Mouse (Mus musculus) liver, adult 2 months (tissue): ENCODE results near the gene Selenof.

Experiments
- CTCF ChIP-seq: fragments of 200-500 bp; IDR thresholded peaks from 2 replicates; pipeline ENCODE4 v1.5.1; 2011; ENCODE audit warnings: low read depth, low read length, control low read depth
- POLR2A ChIP-seq: fragments of 200-500 bp; IDR thresholded peaks from 2 replicates; pipeline ENCODE4 v1.6.1; 2011; ENCODE audit warnings: low read length, control low read depth; ENCODE audit not compliant: insufficient read depth; ENCODE audit errors: extremely low read depth

- TF ChIP-seq POLR2A (no peak), CTCF (no peak)
Measured at GRCm38 (mm10) chr3:144550036-144550435, 20.1 kb upstream of the Selenof start.
